Mouse (Mus musculus) intestine, postnatal 0 days (tissue): ENCODE data around the gene Anapc1. TPM values are rescaled to one million over a fixed set of nuclear protein-coding genes. Genes with fewer than 3 reads are reported as not detected.
A peak's percentile ranks its signal among the peaks of the same experiment; 100 is the strongest.

Experiments
- ATAC-seq: fragments of 200-750 bp; cut with Nextera tagmentation; 2 replicates; pipeline ENCODE4 v1.8.0; 2017; ENCODE audit warnings: mild to moderate bottlenecking, moderate TSS enrichment, moderate library complexity
- H3K27ac ChIP-seq: fragments of 300-500 bp; sonication (generic); 2 replicates; pipeline ENCODE4 v1.5.1; 2014; ENCODE audit warnings: mild to moderate bottlenecking, low read depth, low read length, moderate library complexity
- H3K27me3 ChIP-seq: fragments of 300-500 bp; sonication (generic); replicated peaks from 2 replicates; pipeline ENCODE4 v1.6.1; 2014; ENCODE audit warnings: low read length, mixed read lengths; ENCODE audit not compliant: control insufficient read depth, insufficient read depth
- H3K36me3 ChIP-seq: fragments of 300-500 bp; sonication (generic); 2 replicates; pipeline ENCODE4 v1.6.1; 2014; ENCODE audit warnings: mild to moderate bottlenecking, moderate library complexity; ENCODE audit not compliant: control insufficient read depth, insufficient read depth
- H3K4me1 ChIP-seq: fragments of 300-500 bp; sonication (generic); replicated peaks from 2 replicates; pipeline ENCODE4 v1.6.1; 2014; ENCODE audit warnings: antibody characterized with exemption, low read length, mixed read lengths; ENCODE audit not compliant: control insufficient read depth, insufficient read depth
- H3K4me2 ChIP-seq: fragments of 300-500 bp; sonication (generic); replicated peaks from 2 replicates; pipeline ENCODE4 v1.6.1; 2014; ENCODE audit warnings: low read depth, mild to moderate bottlenecking, moderate library complexity
- H3K4me3 ChIP-seq: fragments of 300-500 bp; sonication (generic); 2 replicates; pipeline ENCODE4 v1.5.1; 2014; ENCODE audit warnings: low read depth, low read length
- H3K9ac ChIP-seq: fragments of 300-500 bp; sonication (generic); 2 replicates; pipeline ENCODE4 v1.6.1; 2014; ENCODE audit warnings: mild to moderate bottlenecking, low read depth, low read length
- H3K9me3 ChIP-seq: fragments of 300-500 bp; sonication (generic); 2 replicates; pipeline ENCODE4 v1.6.1; 2016; ENCODE audit warnings: mixed run types; ENCODE audit not compliant: control insufficient read depth
- CTCF ChIP-seq: sonication (generic); IDR thresholded peaks from 2 replicates; pipeline ENCODE4 v1.5.1; 2016; ENCODE audit warnings: low read depth, mild to moderate bottlenecking, control low read depth, antibody characterized with exemption, moderate library complexity
- WGBS: fragments of 180-500 bp; shearing (Covaris S2); extraction: QIAGEN DNeasy Blood & Tissue Kit; methylation state at CpG from one replicate; pipeline ENCODE4 v1.1.7; 2014; 5-methylcytosine and 5-hydroxymethylcytosine counted together
- polyA plus RNA-seq: library from polyadenylated mRNA; unstranded; fragments of >200 nt; fragmentation: Nextera tagmentation; extraction: Ambion mirVana; gene quantifications from 2 replicates; pipeline ENCODE4 v1.2.1, GENCODE M21; 2015

Gene Anapc1
- polyA plus RNA-seq, result 14.0 and 15.6 TPM in 2 replicates

DNA sequence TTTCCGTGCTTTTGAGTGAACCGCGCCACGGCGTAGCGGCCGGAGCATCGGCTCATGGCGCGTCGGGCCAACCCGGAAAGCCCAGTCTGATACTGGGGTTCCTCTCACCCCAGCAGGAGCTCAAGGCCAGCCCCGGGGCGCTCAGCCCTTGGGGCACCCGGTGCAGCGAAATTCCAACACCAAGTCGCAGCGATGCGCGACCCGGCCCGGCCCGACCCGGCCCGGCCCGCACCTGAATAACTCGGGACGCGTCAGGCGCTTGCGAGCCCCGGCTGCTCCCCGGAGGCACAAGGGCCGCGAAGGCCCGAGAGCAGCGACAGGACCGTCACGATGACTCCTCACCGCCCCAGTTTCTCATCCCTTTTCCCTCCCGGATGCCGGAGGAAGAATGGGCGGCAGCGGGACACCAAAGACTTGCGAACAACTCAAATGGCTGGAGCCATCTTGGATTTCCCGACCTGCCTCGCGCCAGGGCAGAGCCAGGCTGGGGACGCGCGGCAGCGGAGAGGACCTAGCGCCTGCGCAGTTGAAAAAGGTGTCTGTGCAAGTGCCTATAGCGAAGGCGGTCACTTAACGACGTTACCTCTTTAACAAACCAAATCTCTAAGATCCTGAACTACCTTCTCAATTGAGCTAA is at the start of gene Anapc1:
Gene Anapc1 (minus strand): TSS at position 471 of the 637 bp plus-strand sequence.
- under 1% methylated on average over 58 of the region's 58 CpGs for WGBS
- Histone ChIP-seq H3K9ac (peak within 1 kb of the TSS; percentile 96), H3K27ac (peak within 1 kb of the TSS; percentile 87), H3K4me1 (0 out of 2 replicates have a peak, but pooled peaks cover 3% of the 10 kb centered on the region), H3K4me2 (peak within 1 kb of the TSS; percentile 68), H3K27me3 (no peaks in the 10 kb centered on the region), H3K4me3 (peak within 1 kb of the TSS; percentile 87), H3K9me3 (no peaks in the 10 kb centered on the region), H3K36me3 (peaks cover 13% of the 10 kb centered on the region)
- peak; percentile 95 for ATAC-seq
- no peak for TF ChIP-seq CTCF

GRCm38 (mm10) chr2:128735089-128735488 is 47.9 kb upstream of the Anapc1 start:
- no peak overlapping the region for H3K27ac ChIP-seq
- no peak for ATAC-seq
- no peaks in the 10 kb centered on the region for H3K27me3 ChIP-seq
- H3K4me1 ChIP-seq, result 0 out of 2 replicates have a peak, but pooled peaks cover 2% of the 10 kb centered on the region
- no peak overlapping the region for H3K4me2 ChIP-seq
- H3K9ac ChIP-seq, result no peak overlapping the region
- H3K36me3 ChIP-seq, result peaks cover 40% of the 10 kb centered on the region
- WGBS, result 60% methylated on average over 3 of the region's 3 CpGs
- no peak overlapping the region for H3K4me3 ChIP-seq
- TF ChIP-seq CTCF, result no peak
- no peaks in the 10 kb centered on the region for H3K9me3 ChIP-seq

DNA sequence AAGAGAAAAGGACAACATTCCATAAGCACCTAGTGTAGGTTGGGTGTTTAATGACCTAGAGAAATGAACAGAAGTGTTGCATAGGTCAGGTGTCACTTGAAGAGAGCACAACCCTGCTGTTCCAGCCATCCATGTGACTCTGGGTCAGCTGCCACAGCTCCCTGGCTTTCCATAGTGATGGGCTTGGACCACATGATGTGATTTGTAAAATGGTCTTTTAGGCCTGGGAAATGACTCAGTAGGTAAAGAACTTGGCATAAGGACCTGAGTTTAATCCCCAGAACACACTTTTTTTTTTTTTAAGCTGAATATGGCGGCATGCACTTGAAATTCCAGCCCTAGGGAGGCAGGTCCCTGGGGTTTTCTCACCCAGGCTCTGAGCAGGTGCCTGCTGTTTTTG is 44.8 kb upstream of the Anapc1 start:
- Histone ChIP-seq H3K4me3 (no peak overlapping the region), H3K27me3 (no peaks in the 10 kb centered on the region), H3K4me1 (peaks cover 6% of the 10 kb centered on the region), H3K9me3 (no peaks in the 10 kb centered on the region), H3K36me3 (peaks cover 37% of the 10 kb centered on the region), H3K4me2 (no peak overlapping the region), H3K27ac (no peak overlapping the region), H3K9ac (no peak overlapping the region)
- no peak for TF ChIP-seq CTCF
- 94% methylated on average over 1 of the region's 1 CpGs for WGBS
- ATAC-seq, result no peak

DNA sequence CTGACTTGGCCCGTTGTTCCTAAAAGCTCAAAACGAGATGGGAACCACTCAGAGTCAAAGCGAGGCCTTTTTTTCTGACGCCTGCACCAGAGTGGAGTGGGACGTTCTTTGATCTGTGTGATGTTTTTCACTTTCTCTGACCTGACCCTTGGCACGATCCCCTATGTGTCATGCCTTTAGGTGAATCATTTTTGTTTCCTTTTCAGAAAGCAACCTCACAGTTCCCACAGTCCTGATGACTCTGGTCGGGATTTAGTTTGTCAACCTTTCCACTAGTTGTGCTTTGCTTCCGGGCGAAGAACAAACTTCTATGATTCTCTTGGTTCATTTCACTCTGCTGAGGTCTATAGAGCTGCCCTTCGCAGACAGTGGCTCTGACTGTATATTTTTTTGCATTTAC is 44.3 kb upstream of the Anapc1 start:
- H3K36me3 ChIP-seq, result peaks cover 37% of the 10 kb centered on the region
- peaks cover 6% of the 10 kb centered on the region for H3K4me1 ChIP-seq
- H3K9ac ChIP-seq, result no peak overlapping the region
- H3K4me3 ChIP-seq, result no peak overlapping the region
- ATAC-seq, result no peak
- no peak overlapping the region for H3K4me2 ChIP-seq
- H3K27me3 ChIP-seq, result no peaks in the 10 kb centered on the region
- no peaks in the 10 kb centered on the region for H3K9me3 ChIP-seq
- WGBS, result 70% methylated on average over 10 of the region's 10 CpGs
- no peak for TF ChIP-seq CTCF
- H3K27ac ChIP-seq, result no peak overlapping the region

DNA sequence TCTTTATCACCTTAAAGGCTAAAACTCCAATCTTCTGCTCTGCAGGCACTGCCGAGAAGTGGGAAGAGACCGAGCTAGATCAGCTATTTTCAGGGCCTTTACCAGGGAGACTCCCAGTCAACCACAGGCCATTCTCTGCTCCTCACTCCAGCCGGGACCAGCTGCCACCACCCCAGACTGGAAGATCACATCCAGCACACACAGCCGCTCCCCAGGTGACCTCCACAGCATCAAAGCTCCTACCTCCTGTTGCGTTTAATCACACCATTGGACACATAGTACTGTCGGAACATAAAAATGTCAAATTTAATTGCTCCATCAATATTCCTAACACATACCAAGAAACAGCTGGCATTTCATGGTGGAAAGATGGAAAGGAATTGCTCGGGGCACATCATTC is 42.0 kb upstream of the Anapc1 start:
- Histone ChIP-seq H3K9me3 (no peaks in the 10 kb centered on the region), H3K27me3 (no peaks in the 10 kb centered on the region), H3K27ac (no peak overlapping the region), H3K36me3 (peaks cover 26% of the 10 kb centered on the region), H3K4me3 (no peak overlapping the region), H3K4me2 (no peak overlapping the region), H3K9ac (no peak overlapping the region), H3K4me1 (peaks cover 6% of the 10 kb centered on the region)
- ATAC-seq, result no peak
- 69% methylated on average over 7 of the region's 7 CpGs for WGBS
- no peak for TF ChIP-seq CTCF

DNA sequence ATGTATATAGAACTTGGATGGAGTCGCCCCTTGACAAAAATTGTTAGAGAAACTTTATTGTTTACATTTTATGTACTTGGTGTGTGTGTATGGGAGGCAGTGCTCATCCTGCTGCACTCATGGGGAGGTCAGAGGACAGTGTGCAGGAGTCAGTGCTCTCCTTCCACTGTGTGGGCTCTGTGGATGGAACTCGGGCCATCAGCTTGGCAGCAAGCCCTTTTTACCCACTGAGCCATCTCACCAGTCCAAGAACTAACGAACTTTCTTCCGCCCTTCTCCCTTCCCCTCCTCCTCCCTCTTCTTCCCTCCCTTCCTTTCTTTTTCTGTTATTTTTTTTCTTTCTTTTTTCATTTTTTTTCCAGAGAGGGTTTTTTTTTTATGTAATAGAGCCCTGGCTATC is 40.9 kb upstream of the Anapc1 start:
- H3K36me3 ChIP-seq, result peaks cover 19% of the 10 kb centered on the region
- 75% methylated on average over 4 of the region's 4 CpGs for WGBS
- no peak overlapping the region for H3K4me2 ChIP-seq
- TF ChIP-seq CTCF, result no peak
- H3K4me1 ChIP-seq, result peaks cover 6% of the 10 kb centered on the region
- H3K9me3 ChIP-seq, result no peaks in the 10 kb centered on the region
- no peak overlapping the region for H3K27ac ChIP-seq
- no peak overlapping the region for H3K4me3 ChIP-seq
- no peak overlapping the region for H3K9ac ChIP-seq
- no peaks in the 10 kb centered on the region for H3K27me3 ChIP-seq
- no peak for ATAC-seq
